Mouse (Mus musculus): ENCODE data around the gene Tmem88b.
"Not testable (repeated sequence)": the region's sequence is repeated elsewhere in the genome, so short reads cannot be mapped to it uniquely, and the experiment has no call there.

Gene Tmem88b

DNA sequence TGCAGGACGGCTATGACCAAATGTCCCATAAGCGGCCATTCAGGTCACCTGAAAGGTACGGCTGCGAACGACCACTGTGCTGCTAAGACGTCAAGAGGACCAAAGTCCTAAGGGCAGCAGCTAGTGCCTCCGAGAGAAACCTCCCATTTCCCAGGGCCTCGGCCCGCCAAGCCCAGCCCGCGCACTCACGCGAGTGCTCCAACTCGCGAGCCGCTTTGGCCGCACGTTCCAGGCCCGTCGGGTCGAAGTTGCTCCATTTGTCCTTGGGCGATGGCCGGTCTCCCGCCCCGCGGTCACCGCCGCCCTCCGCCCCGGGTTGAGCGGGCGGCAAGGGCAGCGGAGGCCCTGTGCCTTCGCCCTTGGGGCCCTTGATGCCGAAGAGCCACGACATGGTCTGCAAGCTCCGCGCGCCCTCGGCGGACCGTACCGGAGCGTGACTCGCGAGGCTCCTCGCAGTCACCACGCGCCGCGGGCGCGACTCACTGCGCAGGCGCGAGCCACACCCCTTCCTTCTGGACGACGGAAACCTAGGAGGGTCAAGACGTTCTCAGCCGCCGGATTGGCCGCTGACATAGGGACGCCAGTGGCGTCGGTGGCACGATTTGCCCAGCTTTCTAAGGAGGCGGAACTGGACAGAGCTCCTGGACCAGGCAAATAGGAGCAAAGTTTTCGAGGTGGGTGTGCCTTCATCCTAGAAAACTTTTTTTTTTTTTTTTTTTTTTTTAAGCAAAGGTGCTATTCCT is 24.9 kb downstream of the Tmem88b start, which contains the start of gene Atad3a:
TSS of gene Atad3a (minus strand) at position 481 of the 743 bp plus-strand sequence.
- in situ Hi-C loops (cut with MboI, MseI), result no loop called here

DNA sequence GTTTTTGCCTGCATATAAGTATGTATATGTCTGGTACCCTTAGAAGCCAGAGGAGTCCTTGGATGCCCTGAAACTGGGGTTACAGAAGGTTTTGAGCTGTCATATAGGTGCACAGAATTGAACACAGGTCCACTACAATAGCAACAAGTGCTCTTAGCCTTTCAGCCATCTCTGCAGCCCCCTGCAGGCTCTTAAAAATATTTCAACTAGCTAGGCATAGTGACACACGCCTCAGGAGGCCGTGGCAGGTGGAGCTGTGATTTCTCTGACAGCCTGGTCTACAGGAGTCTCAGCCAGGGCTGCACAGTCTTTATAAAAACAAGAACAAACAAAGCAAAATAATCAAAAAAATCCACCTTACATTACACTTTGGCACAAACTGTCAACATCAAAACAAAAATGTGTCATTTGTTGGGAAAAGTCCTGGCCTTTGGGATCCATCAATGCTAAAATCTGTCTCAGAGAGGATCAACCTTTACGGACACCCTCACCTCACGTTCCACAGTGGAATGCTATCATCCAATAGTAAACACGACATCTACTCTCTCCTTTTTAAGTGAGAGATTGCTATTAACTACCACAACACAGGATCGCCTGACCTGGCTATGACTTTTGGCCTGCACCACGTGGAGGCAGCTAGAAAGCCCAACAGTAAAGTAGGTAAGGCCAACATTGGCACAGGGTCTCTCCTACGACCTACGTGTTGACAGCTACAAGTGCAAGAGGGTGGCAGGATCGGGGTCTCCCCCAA is 25.6 kb downstream of the Tmem88b start:
- in situ Hi-C loops (cut with MboI, MseI), result no loop called here

- in situ Hi-C loops (cut with MboI, MseI), result no loop called here
Measured at GRCm38 (mm10) chr4:155757011-155757410, 28.7 kb downstream of the Tmem88b start.

DNA sequence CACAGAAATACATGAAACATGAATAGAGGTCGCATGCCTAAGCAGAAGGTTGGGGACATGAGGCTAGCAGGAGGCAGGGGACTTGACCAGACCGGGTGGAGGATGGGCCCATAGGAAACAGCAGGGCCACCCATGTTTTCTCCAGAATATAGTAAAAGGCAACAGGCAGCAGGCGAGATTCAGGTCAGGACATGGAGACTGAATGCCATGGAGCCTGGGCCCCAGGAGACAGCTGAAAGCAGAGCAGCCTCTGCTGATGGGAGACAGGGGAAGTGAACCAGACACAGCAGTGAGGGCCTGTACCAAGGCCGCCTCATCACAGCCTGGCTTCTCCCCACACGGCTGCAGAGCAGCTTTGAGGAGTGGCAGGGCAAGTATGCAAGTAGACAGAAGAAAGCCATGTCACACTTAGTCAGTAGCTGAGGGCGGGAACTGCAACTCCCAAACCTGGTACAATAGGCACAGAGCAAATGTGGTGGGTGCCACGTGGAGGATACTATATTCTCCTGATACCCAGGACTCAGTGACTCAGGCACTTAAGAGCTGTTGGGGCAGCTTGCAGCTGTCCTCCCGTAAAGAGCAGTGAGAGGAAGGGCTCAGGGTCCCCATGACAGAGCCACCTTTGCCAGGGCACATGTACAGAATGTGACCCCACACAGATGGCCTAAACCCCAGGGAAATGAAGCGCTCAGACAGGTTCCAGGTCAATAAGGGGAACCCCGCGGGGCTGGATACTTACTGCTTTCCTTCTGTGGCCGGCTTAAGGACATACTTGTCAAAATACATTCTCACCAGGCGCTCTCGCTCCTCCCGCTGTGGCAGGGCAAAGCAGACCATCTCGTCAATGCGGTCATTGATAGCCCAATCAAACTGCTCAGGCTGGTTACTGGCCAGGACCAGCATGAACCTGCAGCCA is 38.8 kb downstream of the Tmem88b start:
- in situ Hi-C loops (cut with MboI, MseI), result no loop called here

- in situ Hi-C loops (cut with MboI, MseI), result no loop called here
Measured at GRCm38 (mm10) chr4:155746036-155746548, 39.6 kb downstream of the Tmem88b start.

- in situ Hi-C loops (cut with MboI, MseI), result no loop called here
Measured at GRCm38 (mm10) chr4:155745136-155745535, 40.5 kb downstream of the Tmem88b start.

DNA sequence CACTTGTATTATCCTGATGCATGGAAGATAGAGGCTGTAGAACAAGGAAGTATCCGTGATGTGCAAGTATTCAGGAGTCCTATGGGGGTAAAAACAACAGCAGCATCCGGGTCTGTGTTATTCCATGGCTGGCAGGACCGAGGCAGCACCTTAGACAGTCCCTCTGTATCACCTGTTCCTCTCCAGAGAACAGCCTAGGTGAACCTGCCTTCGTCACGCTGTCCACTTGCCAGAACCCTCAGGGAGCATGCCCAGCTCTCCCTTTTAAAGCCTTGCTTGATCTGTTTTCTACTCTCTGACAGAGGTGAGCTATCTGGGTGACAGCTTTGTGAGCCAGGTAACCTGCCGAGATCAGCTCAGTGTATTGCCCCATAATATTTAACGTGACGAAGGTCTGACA is 41.2 kb downstream of the Tmem88b start:
- in situ Hi-C loops (cut with MboI, MseI), result no loop called here

DNA sequence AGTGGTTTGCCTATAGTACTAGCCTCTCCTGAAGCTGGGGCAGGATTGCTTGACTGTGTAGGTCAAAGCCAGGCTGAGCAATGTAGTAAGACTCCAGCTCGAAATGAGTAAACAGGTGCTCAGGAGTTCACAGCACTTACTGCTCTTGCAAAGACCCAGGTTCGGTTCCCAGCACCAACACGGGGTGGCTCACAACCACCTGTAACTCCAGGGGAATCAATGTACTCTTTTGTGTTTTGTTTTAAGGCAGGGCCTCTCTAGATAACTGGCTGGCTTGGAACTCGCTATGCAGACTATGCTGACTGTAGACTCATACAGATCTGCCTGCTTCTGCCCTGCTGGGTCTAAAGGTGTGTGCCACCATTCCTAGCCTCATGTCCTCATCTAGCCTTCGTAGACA is 43.0 kb downstream of the Tmem88b start:
- in situ Hi-C loops (cut with MboI, MseI), result no loop called here

DNA sequence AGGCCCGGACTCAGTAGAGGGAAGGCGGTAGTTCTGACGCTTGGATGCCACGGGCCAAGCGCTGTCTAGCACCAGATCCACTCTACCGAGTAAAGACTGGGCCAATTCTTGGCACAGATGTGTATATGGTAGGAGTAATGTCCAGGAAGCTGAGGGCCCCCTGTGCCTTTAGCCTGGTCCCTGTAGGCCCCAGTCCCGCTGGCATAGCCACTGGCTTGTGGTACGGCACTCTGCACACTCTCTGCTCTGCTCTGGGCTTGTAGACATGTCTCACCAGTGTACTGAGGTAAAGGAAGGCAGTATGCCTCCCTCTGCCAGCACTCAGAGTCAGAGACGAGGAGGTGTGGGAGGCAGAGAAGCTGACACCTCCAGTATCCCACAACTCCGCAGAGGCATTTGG is 45.0 kb downstream of the Tmem88b start:
- in situ Hi-C loops (cut with MboI, MseI), result not testable (repeated sequence)

DNA sequence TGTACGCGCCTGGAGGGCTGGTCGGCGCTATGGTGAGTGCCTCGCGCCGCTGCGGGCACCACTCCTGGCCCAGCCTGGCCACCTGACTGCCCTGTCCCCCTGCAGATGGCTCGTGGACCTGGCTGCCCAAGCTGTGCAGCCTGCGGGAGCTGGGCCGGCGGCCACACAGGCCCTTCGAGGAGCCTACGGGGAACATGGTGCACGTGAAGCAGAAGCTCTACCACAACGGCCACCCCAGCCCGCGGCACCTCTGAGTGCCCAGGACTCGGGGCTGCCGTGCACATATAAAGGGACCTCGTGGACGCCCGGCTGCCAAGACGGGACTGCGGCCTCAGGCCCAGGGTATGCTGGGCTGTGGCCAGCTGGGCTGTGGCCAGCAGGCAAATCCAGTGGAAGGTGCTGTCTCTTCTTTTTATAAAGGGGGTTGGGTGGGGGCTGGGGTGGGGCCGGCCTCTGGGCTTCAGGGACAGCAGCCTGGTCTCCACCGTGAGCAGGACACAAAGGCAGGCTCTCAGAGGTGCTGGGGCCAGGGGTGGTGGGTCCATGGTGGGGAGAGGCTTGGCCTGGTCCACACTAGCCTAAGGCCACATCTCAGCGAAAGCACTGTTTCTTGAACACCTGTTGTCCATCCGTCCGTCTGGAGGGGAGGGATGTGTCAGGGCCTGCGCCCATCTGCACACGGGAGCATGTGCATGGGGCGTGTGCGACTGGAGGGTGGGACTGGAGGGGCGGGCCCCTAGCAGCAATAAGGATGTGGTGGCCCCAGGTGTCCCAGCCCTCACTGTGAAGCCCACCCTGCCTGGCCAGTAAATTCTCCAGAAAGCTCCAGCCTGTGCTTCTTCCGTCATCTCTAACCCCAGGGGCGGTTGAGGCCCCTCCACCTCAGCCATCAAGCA is 45.7 kb downstream of the Tmem88b start:
- in situ Hi-C loops (cut with MboI, MseI), result loop anchor here (5.0 kb wide), 1 partner anchor 47 kb away; the partner anchor contains the start of gene Tmem88b

DNA sequence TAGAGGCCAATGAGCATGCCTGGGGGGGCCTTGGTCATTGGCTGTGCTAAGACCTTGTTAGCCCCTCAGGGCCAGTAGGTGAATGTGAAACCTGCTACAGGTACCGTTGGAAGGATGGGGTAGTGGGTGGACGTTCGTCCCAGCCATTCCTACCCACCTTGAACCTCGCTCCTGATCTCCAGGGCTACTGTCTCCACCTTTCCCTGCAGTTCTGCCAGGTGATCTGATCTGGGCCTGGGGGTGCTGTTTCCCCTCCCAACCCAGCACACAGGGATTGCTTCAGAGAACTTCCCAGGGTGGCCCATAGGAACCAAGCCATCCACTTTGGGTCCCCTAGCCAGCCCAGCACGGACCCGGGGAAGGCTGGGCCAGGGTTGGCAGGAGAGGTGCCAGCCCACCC is 46.5 kb downstream of the Tmem88b start:
- in situ Hi-C loops (cut with MboI, MseI), result loop anchor here (5.0 kb wide), 1 partner anchor 48 kb away; the partner anchor contains the start of gene Tmem88b

DNA sequence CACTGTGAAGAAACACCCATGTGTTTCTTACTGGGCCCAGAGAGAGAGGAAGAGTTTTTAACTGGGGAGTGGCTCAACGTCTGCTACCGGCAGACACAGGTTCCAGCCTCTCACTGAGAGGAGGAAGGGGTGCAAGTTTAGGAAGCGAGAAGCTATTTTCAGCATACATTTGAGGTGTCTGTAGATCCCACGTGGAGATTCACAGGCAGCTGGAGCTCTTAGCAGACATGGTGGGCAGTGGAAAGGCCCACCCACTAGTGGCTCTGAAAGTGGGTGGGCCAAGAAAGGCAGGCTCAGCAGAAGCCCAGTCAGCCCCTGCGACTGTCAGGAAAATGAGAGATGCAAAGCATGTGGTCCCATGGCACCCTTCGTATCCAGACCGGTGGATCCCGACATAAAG is 47.4 kb downstream of the Tmem88b start:
- in situ Hi-C loops (cut with MboI, MseI), result loop anchor here (5.0 kb wide), 1 partner anchor 49 kb away; the partner anchor contains the start of gene Tmem88b

DNA sequence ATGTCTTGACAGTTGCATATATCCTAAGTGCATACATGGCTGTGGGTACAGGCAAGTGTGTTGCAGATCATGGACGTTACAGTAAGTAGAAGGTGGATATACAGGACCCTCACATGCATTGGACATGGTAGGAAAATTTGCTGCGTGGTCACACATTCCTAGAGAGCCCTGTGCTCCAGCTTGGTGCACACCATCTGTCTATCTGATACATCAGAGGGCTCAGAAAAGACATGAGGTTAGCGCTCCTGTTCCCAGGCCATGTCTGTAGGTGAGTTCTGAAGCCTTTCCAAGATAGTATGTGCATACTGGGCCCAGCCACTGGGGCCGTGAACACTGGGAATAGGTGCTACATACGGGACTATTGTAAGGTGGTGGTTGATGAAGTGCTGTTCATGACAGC is 49.3 kb downstream of the Tmem88b start:
- in situ Hi-C loops (cut with MboI, MseI), result loop anchor here (5.0 kb wide), 1 partner anchor 51 kb away; the partner anchor contains the start of gene Tmem88b

DNA sequence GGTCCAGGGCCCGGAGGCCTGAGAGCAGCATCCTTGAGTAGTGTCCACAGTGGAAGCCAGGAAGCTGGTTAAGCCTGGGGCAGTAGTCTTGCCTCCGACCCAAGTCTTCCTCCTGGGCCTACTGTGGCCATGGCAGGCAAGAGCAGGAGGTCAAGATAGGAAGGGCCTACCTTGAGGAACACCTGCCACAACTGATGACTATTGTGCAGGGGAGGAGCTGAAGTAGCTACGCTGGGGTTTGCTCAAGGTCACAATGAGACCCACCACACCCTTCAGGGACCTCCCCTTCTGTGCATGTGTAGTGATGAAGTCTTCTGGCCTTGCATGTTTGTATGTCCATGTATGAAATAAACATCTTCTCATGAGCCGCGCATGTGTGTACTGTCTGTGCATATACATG is 49.9 kb downstream of the Tmem88b start:
- in situ Hi-C loops (cut with MboI, MseI), result loop anchor here (5.0 kb wide), 1 partner anchor 52 kb away; the partner anchor contains the start of gene Tmem88b

DNA sequence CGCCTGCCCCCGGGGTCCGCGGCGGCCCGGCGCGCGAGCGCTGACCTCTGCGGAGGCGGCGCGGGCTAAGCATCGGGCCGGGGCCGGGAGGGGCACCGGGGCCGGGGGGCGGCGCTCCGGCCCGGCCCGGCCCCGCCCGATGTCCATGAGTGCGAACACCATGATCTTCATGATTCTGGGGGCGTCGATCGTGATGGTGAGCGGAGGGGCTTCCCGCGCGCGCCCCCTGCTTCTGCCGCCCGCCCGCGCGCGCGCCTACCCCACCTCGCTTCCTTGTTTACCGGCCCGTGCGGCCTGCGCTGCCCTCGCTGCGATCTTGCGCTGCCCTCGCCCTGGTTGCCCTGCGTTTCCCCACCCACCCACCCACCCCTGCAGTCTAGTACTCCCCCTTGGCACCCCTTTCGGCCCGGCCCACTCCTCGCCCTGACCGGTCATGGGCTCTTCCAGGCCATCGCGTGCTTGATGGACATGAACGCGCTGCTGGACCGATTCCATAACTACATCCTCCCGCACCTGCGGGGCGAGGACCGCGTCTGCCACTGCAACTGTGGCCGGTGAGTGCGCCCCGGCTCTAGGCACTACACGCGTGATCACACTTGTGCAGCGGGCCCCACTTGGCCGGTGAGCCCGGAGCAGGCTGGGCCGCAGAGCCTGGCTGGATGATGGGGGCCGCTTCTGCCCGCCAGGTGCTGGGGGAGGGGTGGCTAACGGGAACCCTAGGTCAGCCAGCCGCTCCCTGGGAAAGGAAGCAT is 50.5 kb downstream of the Tmem88b start:
- in situ Hi-C loops (cut with MboI, MseI), result loop anchor here (5.0 kb wide), 1 partner anchor 52 kb away; the partner anchor contains the start of gene Tmem88b

GRCm38 (mm10) chr4:155734350-155734941 is 51.2 kb downstream of the Tmem88b start, which contains the start of gene Tmem240:
TSS of gene Tmem240 (plus strand) at chr4:155734800.
- in situ Hi-C loops (cut with MboI, MseI), result no loop called here

GRCm38 (mm10) chr4:155733267-155733666 is 52.4 kb downstream of the Tmem88b start:
- in situ Hi-C loops (cut with MboI, MseI), result no loop called here

Data from T-helper 1 cell (primary cell).